Mouse (Mus musculus): Measurements from ENCODE around the gene Msrb3.

DNA sequence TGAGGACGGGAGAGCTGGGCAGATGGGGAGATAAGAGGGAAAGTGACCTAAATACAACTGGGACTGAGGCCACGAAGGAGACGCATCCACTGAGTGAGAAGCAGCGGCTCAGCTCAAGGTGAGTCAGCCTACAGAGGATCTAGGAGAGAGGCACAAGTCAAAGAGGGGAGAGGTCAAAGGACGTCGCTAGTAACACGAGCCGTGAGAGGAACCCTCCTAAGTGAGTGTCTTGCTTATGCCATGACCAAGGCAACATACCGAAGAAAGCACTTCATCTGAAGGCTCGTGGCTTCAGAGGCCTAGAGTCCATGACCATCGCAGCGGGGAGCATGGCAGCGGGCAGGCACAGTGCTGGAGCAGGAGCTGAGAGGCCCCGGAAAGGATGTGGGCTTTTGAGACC, 14.7 kb downstream of the Msrb3 start:
- TF ChIP-seq POLR2A (IDR thresholded peaks at IDR 0.05; ENCODE audit: low read depth, low read length) = no peak
- TF ChIP-seq CTCF (conservative IDR thresholded peaks at IDR 0.05; ENCODE audit: insufficient read depth, insufficient read length, low read depth, low read length) = no peak

Measured in kidney, adult 2 months (tissue).